Mouse (Mus musculus) liver, embryonic 12.5 days (tissue): ENCODE results near the gene Mns1. TPM values are rescaled to one million over a fixed set of nuclear protein-coding genes. Genes with fewer than 3 reads are reported as not detected.

Experiments
- ATAC-seq: fragments of 200-750 bp; cut with Nextera tagmentation; 2 replicates; pipeline ENCODE4 v1.8.0; 2017; ENCODE audit warnings: moderate number of reproducible peaks, mild to moderate bottlenecking, moderate library complexity
- H3K27ac ChIP-seq: fragments of 300-500 bp; sonication (generic); 2 replicates; pipeline ENCODE4 v1.5.1; 2016; ENCODE audit warnings: mild to moderate bottlenecking
- H3K27me3 ChIP-seq: fragments of 300-500 bp; sonication (generic); replicated peaks from 2 replicates; pipeline ENCODE4 v1.6.1; 2016; ENCODE audit warnings: mild to moderate bottlenecking, moderate library complexity
- H3K36me3 ChIP-seq: fragments of 300-500 bp; sonication (generic); 2 replicates; pipeline ENCODE4 v1.6.1; 2016; ENCODE audit warnings: mild to moderate bottlenecking, moderate library complexity
- H3K4me1 ChIP-seq: fragments of 300-500 bp; sonication (generic); 2 replicates; pipeline ENCODE4 v1.6.1; 2016
- H3K4me2 ChIP-seq: fragments of 300-500 bp; sonication (generic); 2 replicates; pipeline ENCODE4 v1.6.1; 2016; ENCODE audit warnings: mild to moderate bottlenecking, moderate library complexity
- H3K4me3 ChIP-seq: fragments of 300-500 bp; sonication (generic); 2 replicates; pipeline ENCODE4 v1.5.1; 2016; ENCODE audit warnings: mild to moderate bottlenecking, moderate library complexity
- H3K9ac ChIP-seq: fragments of 300-500 bp; sonication (generic); 2 replicates; pipeline ENCODE4 v1.6.1; 2016; ENCODE audit warnings: mild to moderate bottlenecking, moderate library complexity
- H3K9me3 ChIP-seq: fragments of 300-500 bp; sonication (generic); replicated peaks from 2 replicates; pipeline ENCODE4 v1.6.1; 2016; ENCODE audit warnings: mild to moderate bottlenecking, moderate library complexity
- WGBS: fragments of 180-500 bp; shearing (Covaris S2); methylation state at CpG from one replicate; pipeline ENCODE4 v1.1.7; 2016; ENCODE audit not compliant: insufficient replicate concordance; 5-methylcytosine and 5-hydroxymethylcytosine counted together
- polyA plus RNA-seq: library from polyadenylated mRNA; unstranded; fragments of >200 nt; fragmentation: Nextera tagmentation; extraction: Ambion mirVana; gene quantifications from 2 replicates; pipeline ENCODE4 v1.2.1, GENCODE M21; 2016

Mns1 gene
- polyA plus RNA-seq, 1 experiment from 2014 or later, result 119 TPM

- Histone ChIP-seq H3K4me3 (no peak overlapping the region), H3K36me3 (peaks cover 96% of the 10 kb centered on the region), H3K9ac (no peak overlapping the region), H3K9me3 (no peaks in the 10 kb centered on the region), H3K4me1 (0 out of 2 replicates have a peak, but pooled peaks cover 4% of the 10 kb centered on the region), H3K27me3 (no peaks in the 10 kb centered on the region), H3K27ac (no peak overlapping the region), H3K4me2 (no peak overlapping the region)
- peak; percentile 73 for ATAC-seq
- 29% methylated on average over 5 of the region's 5 CpGs for WGBS
Measured at GRCm38 (mm10) chr9:72458233-72458632, 20.4 kb downstream of the Mns1 start.

GRCm38 (mm10) chr9:72459703-72460102, 21.9 kb downstream of the Mns1 start:
- Histone ChIP-seq H3K4me1 (0 out of 2 replicates have a peak, but pooled peaks cover 4% of the 10 kb centered on the region), H3K36me3 (peaks cover 83% of the 10 kb centered on the region), H3K4me2 (no peak overlapping the region), H3K4me3 (no peak overlapping the region), H3K9ac (no peak overlapping the region), H3K27me3 (no peaks in the 10 kb centered on the region), H3K9me3 (no peaks in the 10 kb centered on the region), H3K27ac (no peak overlapping the region)
- 83% methylated on average over 3 of the region's 3 CpGs for WGBS
- ATAC-seq, result no peak

GRCm38 (mm10) chr9:72460767-72461166, 23.0 kb downstream of the Mns1 start:
- H3K4me1 ChIP-seq, result peaks cover 8% of the 10 kb centered on the region
- 33% methylated on average over 3 of the region's 3 CpGs for WGBS
- ATAC-seq, result no peak
- H3K36me3 ChIP-seq, result peaks cover 72% of the 10 kb centered on the region
- no peaks in the 10 kb centered on the region for H3K9me3 ChIP-seq
- H3K4me3 ChIP-seq, result no peak overlapping the region
- no peaks in the 10 kb centered on the region for H3K27me3 ChIP-seq
- H3K4me2 ChIP-seq, result no peak overlapping the region
- no peak overlapping the region for H3K27ac ChIP-seq
- H3K9ac ChIP-seq, result no peak overlapping the region

DNA sequence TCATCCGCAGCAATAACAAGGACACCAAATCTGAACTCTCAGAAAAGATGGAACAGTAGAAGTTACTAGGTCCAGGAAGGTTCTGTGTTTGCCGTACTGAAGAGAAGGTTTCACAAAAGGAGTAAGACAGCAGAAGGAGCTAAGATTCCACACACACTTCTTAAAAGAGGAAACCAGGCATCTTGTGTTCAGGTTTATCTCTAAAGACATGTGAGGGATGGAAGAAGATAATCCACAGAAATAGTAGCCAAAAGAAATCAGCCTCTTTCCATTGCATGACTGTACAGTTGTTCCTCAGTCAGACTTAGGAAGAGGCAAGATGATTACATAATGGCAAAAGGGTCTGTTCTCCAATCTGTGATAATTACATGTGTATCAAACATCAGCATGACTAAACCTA, 24.6 kb downstream of the Mns1 start:
- Histone ChIP-seq H3K4me2 (no peak overlapping the region), H3K9ac (no peak overlapping the region), H3K9me3 (no peaks in the 10 kb centered on the region), H3K27me3 (no peaks in the 10 kb centered on the region), H3K36me3 (peaks cover 58% of the 10 kb centered on the region), H3K27ac (no peak overlapping the region), H3K4me1 (peaks cover 14% of the 10 kb centered on the region), H3K4me3 (no peak overlapping the region)
- ATAC-seq, result no peak
- WGBS, result 67% methylated on average over 2 of the region's 2 CpGs

DNA sequence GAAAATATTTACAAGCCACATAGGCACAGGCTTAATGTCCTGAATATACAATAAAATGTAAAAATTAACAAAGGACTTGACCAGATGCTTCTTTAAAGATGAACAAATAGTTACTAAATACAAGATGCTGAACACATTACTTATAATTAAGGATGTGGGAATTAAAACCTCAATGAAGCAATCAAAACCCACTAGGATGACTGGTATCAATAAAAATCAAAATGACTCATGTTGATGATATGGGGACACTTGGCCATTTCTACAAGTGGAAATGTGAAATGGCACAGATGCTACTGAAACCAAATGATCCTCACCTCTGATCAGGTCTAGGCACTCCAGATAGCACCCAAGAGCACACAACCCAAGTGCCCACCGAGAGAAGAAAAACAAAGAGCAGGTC, 27.0 kb downstream of the Mns1 start:
- WGBS, result 82% methylated on average over 1 of the region's 1 CpGs
- H3K4me2 ChIP-seq, result no peak overlapping the region
- H3K36me3 ChIP-seq, result peaks cover 34% of the 10 kb centered on the region
- H3K27me3 ChIP-seq, result no peaks in the 10 kb centered on the region
- no peak for ATAC-seq
- no peak overlapping the region for H3K27ac ChIP-seq
- H3K4me3 ChIP-seq, result no peak overlapping the region
- peaks cover 18% of the 10 kb centered on the region for H3K4me1 ChIP-seq
- no peak overlapping the region for H3K9ac ChIP-seq
- no peaks in the 10 kb centered on the region for H3K9me3 ChIP-seq

- Histone ChIP-seq H3K4me3 (no peak overlapping the region), H3K27me3 (no peaks in the 10 kb centered on the region), H3K4me2 (no peak overlapping the region), H3K27ac (peak overlapping the region; percentile 68), H3K9ac (no peak overlapping the region), H3K4me1 (peaks cover 16% of the 10 kb centered on the region), H3K9me3 (no peaks in the 10 kb centered on the region), H3K36me3 (peaks cover 25% of the 10 kb centered on the region)
- peak; percentile 18; the same call in 1 of the 2 replicates for ATAC-seq
- WGBS, result 21% methylated on average over 4 of the region's 4 CpGs
Measured at GRCm38 (mm10) chr9:72465754-72466181, 28.0 kb downstream of the Mns1 start.

- Histone ChIP-seq H3K4me3 (no peak overlapping the region), H3K36me3 (peaks cover 14% of the 10 kb centered on the region; the same call in 1 of the 2 replicates), H3K9ac (no peak overlapping the region), H3K4me2 (peak overlapping the region; percentile 21; the same call in 1 of the 2 replicates), H3K4me1 (peaks cover 13% of the 10 kb centered on the region), H3K27me3 (no peaks in the 10 kb centered on the region), H3K27ac (no peak overlapping the region), H3K9me3 (no peaks in the 10 kb centered on the region)
- 35% methylated on average over 11 of the region's 11 CpGs for WGBS
- ATAC-seq, result peak; percentile 55; the same call in 1 of the 2 replicates
Measured at GRCm38 (mm10) chr9:72467551-72468407, 30.0 kb downstream of the Mns1 start.

DNA sequence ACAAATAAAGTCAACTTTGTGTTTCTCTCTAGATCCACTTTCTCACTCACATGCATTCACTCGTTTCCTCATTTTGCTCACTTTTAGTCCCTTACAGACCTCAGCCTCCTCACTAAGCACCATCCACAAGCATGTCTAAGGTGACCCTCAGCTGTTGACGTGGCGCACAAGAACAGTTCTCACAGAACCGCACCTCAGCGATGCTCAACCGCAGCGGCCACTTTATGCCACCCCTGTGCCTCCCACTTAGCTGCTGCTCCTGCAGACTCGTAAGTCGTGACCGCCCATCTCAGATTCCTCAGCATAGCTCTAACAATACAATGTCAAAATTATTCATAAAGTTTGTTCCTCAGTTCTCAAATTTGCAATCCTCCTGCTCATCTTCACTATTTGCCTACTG, 30.8 kb downstream of the Mns1 start:
- Histone ChIP-seq H3K4me3 (no peak overlapping the region), H3K4me2 (no peak overlapping the region), H3K4me1 (peaks cover 13% of the 10 kb centered on the region), H3K27me3 (no peaks in the 10 kb centered on the region), H3K36me3 (peaks cover 15% of the 10 kb centered on the region), H3K9ac (no peak overlapping the region), H3K9me3 (no peaks in the 10 kb centered on the region), H3K27ac (no peak overlapping the region)
- no peak for ATAC-seq
- WGBS, result 84% methylated on average over 10 of the region's 10 CpGs

DNA sequence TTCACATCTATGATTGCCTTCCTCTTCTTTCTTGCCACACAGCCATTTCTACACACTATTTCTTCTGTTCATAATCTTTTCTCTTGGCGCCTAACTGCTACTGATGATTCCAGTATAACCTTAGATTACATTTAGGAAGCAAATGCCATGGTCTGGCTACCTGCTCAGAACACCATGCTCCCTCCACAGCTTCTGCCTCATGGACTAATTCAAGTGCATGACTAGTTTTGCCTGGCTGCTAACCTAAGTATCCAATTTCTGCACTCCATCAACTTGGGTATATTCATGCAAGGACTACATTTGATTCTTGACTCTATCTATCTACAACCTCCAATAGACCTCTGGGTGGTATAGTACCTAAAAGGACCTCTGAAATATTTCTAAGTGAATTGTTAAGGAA, 32.0 kb downstream of the Mns1 start:
- Histone ChIP-seq H3K4me3 (no peak overlapping the region), H3K27me3 (no peaks in the 10 kb centered on the region), H3K9me3 (no peaks in the 10 kb centered on the region), H3K4me1 (peaks cover 13% of the 10 kb centered on the region), H3K36me3 (peaks cover 15% of the 10 kb centered on the region), H3K9ac (no peak overlapping the region), H3K4me2 (no peak overlapping the region), H3K27ac (no peak overlapping the region)
- 75% methylated on average over 1 of the region's 1 CpGs for WGBS
- no peak for ATAC-seq

DNA sequence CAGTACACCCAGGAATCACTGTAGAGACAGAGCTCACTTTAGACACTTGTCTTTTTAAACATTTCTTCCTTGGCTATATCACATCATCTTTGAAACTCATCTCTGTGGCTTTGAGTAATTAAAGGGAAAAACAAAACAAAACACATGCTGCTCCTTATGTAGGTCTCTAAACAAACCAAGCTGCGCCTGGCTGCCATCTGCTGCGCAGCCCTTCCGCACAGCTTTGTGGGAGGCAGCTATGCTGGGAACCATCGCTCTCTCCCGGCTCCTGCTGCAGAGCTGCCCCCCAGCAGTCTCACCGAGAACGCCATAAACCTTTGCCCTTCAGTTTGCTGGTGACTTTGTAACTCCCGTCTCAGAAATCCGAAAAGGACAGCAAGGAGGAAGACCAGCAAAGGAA, 37.7 kb downstream of the Mns1 start:
- ATAC-seq, result no peak
- H3K36me3 ChIP-seq, result peaks cover 22% of the 10 kb centered on the region
- H3K9me3 ChIP-seq, result no peaks in the 10 kb centered on the region
- 84% methylated on average over 9 of the region's 9 CpGs for WGBS
- no peaks in the 10 kb centered on the region for H3K4me1 ChIP-seq
- no peak overlapping the region for H3K4me2 ChIP-seq
- no peak overlapping the region for H3K4me3 ChIP-seq
- H3K9ac ChIP-seq, result no peak overlapping the region
- H3K27me3 ChIP-seq, result no peaks in the 10 kb centered on the region
- no peak overlapping the region for H3K27ac ChIP-seq

DNA sequence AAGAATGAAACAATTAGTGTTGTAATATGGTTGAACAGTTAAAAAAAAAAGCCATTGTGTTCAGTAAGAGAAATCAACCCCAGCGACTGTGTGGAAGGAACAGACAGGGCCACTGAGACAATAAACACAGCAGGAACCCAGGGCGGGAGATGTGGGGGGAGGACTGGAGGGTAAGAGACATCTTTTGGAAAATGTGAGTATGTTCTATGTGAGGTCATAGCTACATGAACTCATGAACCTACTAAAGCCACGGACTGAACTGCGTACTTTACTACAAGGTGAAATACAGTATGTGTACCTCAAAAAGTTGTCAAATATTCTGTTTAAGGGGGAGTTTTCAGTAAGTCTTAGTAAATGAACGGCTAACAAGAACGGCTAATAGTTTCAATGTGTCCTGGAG, 39.5 kb downstream of the Mns1 start:
- ATAC-seq, result no peak
- Histone ChIP-seq H3K27me3 (no peaks in the 10 kb centered on the region), H3K4me1 (no peaks in the 10 kb centered on the region), H3K36me3 (peaks cover 23% of the 10 kb centered on the region), H3K27ac (no peak overlapping the region), H3K9ac (no peak overlapping the region), H3K4me2 (no peak overlapping the region), H3K9me3 (no peaks in the 10 kb centered on the region), H3K4me3 (no peak overlapping the region)
- 84% methylated on average over 6 of the region's 6 CpGs for WGBS

DNA sequence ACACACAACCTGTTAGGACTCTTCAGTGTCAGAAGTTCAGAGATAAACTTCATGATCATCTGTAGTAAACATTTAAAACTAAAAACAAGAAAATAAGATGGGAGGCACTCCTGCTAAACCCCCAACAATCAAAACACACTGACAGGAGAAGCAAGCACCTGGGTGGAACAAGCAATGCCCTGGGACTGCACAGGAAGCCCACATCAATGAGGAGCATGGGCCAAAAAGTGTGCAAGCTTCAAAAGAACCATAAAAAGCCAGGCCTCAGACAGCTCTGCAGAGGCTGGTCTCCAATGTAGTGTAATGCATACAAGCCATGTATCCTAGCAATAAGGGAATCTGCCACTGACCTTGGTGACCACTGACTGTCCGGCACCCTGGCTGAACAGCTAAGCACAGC, 41.5 kb downstream of the Mns1 start:
- no peak overlapping the region for H3K9ac ChIP-seq
- H3K36me3 ChIP-seq, result peaks cover 19% of the 10 kb centered on the region
- no peak for ATAC-seq
- no peak overlapping the region for H3K4me2 ChIP-seq
- 86% methylated on average over 1 of the region's 1 CpGs for WGBS
- no peak overlapping the region for H3K4me3 ChIP-seq
- no peak overlapping the region for H3K27ac ChIP-seq
- no peaks in the 10 kb centered on the region for H3K27me3 ChIP-seq
- no peaks in the 10 kb centered on the region for H3K9me3 ChIP-seq
- no peaks in the 10 kb centered on the region for H3K4me1 ChIP-seq
